Mouse (Mus musculus) ES-Bruce4 (cell line): ENCODE results near the gene Kcnh2.

Source experiments
- CTCF ChIP-seq: IDR thresholded peaks from one replicate; pipeline ENCODE4 v1.8.1; 2011; ENCODE audit warnings: low read depth, low read length
- EP300 ChIP-seq: IDR thresholded peaks from 2 replicates; pipeline ENCODE4 v1.6.1; 2011; ENCODE audit warnings: low read depth, low read length; ENCODE audit not compliant: insufficient read depth
- POLR2A ChIP-seq: IDR thresholded peaks from one replicate; pipeline ENCODE4 v1.8.1; 2011; ENCODE audit warnings: low read length; ENCODE audit not compliant: insufficient read depth

GRCm38 (mm10) chr5:24381486-24381885 lies 30.1 kb upstream of the Kcnh2 start:
- TF ChIP-seq CTCF (no peak), POLR2A (no peak), EP300 (no peak)
